Mouse (Mus musculus): Measurements from ENCODE around the gene Zfp428. TPM values are rescaled to one million over a fixed set of nuclear protein-coding genes. Genes with fewer than 3 reads are reported as not detected.

Zfp428 gene
- 1.0 TPM for polyA plus RNA-seq (2017; shearing (Covaris generic))

DNA sequence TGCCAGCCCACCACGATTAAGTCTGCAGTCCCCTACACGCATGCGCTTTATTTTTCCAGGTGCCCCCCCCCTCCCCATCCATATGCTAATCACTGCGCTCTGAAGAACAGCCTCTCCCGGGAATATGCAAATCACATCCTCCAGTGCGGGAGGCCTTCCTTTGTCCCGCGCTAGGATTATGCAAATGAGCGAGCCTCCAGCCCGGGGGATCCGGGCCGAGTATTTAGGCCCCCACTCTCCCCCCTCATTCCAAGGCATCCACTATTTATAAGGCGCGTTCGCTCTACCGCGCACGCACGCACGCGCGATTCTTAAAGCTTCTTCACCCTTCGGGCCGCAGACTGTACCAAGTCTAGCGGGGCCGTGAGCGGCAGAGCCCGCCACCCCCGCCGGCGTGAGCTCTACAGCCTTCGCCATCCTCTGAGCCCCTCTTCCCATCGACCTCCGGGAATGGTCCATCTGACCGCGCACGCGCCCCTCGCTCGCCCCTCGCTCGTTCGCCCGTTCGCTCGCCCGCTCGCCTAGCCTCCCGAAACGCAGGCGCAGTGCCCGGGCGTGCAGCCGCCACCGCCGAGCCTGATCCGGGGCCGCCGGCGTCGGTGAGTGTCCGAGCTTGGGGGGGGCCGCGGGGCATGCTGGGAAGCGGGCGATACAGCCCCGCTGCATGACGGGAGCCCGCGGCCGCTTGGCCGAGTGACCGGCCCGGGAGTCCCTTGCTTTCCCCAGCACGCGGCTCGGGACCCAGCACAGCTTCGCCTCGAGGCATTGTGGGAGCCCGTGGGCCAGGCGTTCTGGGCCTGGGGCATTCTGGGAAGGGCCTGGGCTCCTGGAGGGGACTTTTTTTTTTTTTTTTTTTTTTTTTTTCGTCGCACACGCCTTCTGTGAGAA, at the start of gene Zfp428:
Zfp428 (plus strand) TSS at position 169 of the 888 bp plus-strand sequence.

GRCm38 (mm10) chr7:24462388-24463319, 44.2 kb upstream of the Zfp428 start, which contains the start of gene Plaur:
Gene Plaur (plus strand): TSS chr7:24462484.

GRCm38 (mm10) chr7:24481474-24482207, 25.2 kb upstream of the Zfp428 start, which contains the start of gene Cadm4:
Gene Cadm4 (plus strand): TSS chr7:24482023.

GRCm38 (mm10) chr7:24512355-24512754, 5.5 kb downstream of the Zfp428 start, which contains the start of gene AC161166.1:
Gene AC161166.1 (minus strand): TSS chr7:24512455.

GRCm38 (mm10) chr7:24530062-24530931, 23.5 kb downstream of the Zfp428 start, which contains the start of gene Irgq:
Gene Irgq (plus strand): TSS chr7:24530689.

DNA sequence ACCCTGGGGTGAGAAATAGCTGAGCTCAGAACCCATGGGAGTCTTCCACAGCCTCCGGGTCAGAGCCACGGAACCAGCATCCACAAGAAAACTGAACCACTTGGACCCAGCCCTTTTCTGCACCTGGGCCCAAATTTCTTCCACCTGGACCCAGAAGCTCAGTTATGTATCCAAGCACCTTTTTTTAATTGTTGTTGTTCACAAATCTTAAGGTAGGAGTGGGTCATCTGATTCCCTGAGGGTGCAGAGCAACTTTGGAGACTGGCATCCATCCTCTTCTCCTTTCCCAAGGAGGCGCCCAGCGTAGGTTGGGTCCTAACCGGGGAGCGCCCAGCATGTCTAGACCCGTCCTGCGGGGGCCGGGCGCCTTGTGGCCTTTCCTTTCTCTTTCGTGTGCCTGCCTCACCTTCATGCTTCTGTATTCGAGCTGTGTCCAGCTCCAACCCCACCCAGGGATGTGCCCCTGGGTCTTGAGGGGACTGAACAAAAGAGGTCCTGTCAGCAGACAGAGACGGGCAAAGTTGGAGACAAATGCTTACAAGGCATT, 39.3 kb downstream of the Zfp428 start, which contains the start of the genes Pinlyp and Xrcc1:
Pinlyp (minus strand) TSS at position 51 of the 547 bp plus-strand sequence.
Xrcc1 (plus strand) TSS at position 222 of the 547 bp plus-strand sequence.

Other genes with a start within 250 kb of the Zfp428 start
- 2.9 TPM for gene Zfp93, start 236.6 kb upstream of the Zfp428 start, polyA plus RNA-seq (2017; shearing (Covaris generic))
- 12.8 TPM for gene Zfp61, start 205.8 kb upstream of the Zfp428 start, polyA plus RNA-seq (2017; shearing (Covaris generic))
- gene Zfp94, start 190.3 kb upstream of the Zfp428 start, polyA plus RNA-seq (2017; shearing (Covaris generic)): 1.7 TPM
- gene Tescl, start 173.1 kb upstream of the Zfp428 start, polyA plus RNA-seq (2017; shearing (Covaris generic)): not detected
- not detected for gene Lypd5, start 157.8 kb upstream of the Zfp428 start, polyA plus RNA-seq (2017; shearing (Covaris generic))
- gene Kcnn4, start 136.7 kb upstream of the Zfp428 start, polyA plus RNA-seq (2017; shearing (Covaris generic)): 179 TPM
- 54.1 TPM for gene Smg9, start 107.4 kb upstream of the Zfp428 start, polyA plus RNA-seq (2017; shearing (Covaris generic))
- 0.70 TPM for gene Irgc1, start 54.7 kb upstream of the Zfp428 start, polyA plus RNA-seq (2017; shearing (Covaris generic))
- 14.3 TPM for gene Plaur, start 44.5 kb upstream of the Zfp428 start, polyA plus RNA-seq (2017; shearing (Covaris generic))
- gene Cadm4, start 25.0 kb upstream of the Zfp428 start, polyA plus RNA-seq (2017; shearing (Covaris generic)): 0.40 TPM
- not detected for gene AC161166.1, start 5.4 kb downstream of the Zfp428 start, polyA plus RNA-seq (2017; shearing (Covaris generic))
- gene Irgq, start 23.7 kb downstream of the Zfp428 start, polyA plus RNA-seq (2017; shearing (Covaris generic)): 3.6 TPM
- gene Pinlyp, start 39.1 kb downstream of the Zfp428 start, polyA plus RNA-seq (2017; shearing (Covaris generic)): not detected
- 49.9 TPM for gene Xrcc1, start 39.3 kb downstream of the Zfp428 start, polyA plus RNA-seq (2017; shearing (Covaris generic))
- 12.2 TPM for gene Ethe1, start 80.5 kb downstream of the Zfp428 start, polyA plus RNA-seq (2017; shearing (Covaris generic))
- gene Zfp575, start 80.6 kb downstream of the Zfp428 start, polyA plus RNA-seq (2017; shearing (Covaris generic)): 0.22 TPM
- 0.76 TPM for gene Phldb3, start 103.8 kb downstream of the Zfp428 start, polyA plus RNA-seq (2017; shearing (Covaris generic))
- gene Lypd3, start 129.5 kb downstream of the Zfp428 start, polyA plus RNA-seq (2017; shearing (Covaris generic)): not detected
- gene Tex101, start 169.7 kb downstream of the Zfp428 start, polyA plus RNA-seq (2017; shearing (Covaris generic)): not detected
- not detected for gene BC049730, start 202.2 kb downstream of the Zfp428 start, polyA plus RNA-seq (2017; shearing (Covaris generic))
- gene Gm4763, start 219.9 kb downstream of the Zfp428 start, polyA plus RNA-seq (2017; shearing (Covaris generic)): not detected

All from effector memory CD4-positive, alpha-beta T cell, adult 5 months (primary cell).